Mouse (Mus musculus) liver, embryonic 14.5 days (tissue): ENCODE results near the gene Cox14.

Source experiments
- CTCF ChIP-seq: IDR thresholded peaks from 2 replicates; pipeline ENCODE4 v1.5.1; 2016; ENCODE audit warnings: antibody characterized with exemption, low read depth, control low read depth
- EP300 ChIP-seq: IDR thresholded peaks from 2 replicates; pipeline ENCODE4 v1.6.1; 2016; ENCODE audit warnings: antibody characterized with exemption, low read depth

GRCm38 (mm10) chr15:99726549-99726948 is 1.1 kb downstream of the Cox14 start:
- TF ChIP-seq CTCF: no peak
- no peak for TF ChIP-seq EP300
